Mouse (Mus musculus): ENCODE measurements around the gene Serpina9.

The Serpina9 gene

DNA sequence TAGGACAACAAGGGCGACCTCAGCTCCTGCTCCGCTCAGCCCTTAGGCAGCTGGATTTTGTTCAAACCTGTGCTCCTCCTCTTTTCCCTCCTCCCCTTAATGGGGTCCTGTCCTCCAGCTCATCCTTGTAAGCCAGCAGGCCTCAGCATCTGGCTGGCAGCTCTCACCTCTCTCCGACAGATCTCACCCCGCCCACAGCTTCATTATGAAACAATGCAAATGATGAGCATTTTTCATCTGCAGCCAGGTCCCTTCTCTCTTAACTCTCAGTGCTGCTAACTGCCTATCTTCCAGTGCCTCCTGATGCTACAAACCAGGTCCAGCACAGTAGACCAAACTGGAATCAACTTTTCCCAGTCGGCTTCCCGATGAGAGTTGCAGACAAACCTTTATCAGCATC, at the start of gene Serpina9:
TSS of gene Serpina9 (minus strand) at position 136 of the 400 bp plus-strand sequence.
- DNase-seq, result no peak

DNA sequence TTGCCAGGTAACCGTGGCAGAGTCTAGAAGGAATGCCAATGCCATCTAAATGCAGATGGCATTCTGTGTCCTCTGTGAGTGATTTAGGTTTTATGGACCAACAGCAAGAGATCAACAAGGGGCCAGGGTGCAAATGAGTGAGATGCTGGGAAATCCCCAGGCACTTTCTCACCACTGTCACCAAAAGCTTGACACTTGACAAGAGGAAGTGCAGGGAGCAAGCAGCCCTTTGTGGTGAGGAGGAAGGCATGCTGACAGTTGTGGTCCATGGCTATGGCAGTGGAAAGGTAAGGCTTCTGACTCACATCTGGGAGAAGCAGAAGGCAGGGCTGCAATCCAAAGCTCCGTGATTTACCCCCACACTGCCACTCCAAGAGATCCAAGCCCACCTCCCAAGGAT, 48.3 kb upstream of the Serpina9 start:
- no peak for DNase-seq

DNA sequence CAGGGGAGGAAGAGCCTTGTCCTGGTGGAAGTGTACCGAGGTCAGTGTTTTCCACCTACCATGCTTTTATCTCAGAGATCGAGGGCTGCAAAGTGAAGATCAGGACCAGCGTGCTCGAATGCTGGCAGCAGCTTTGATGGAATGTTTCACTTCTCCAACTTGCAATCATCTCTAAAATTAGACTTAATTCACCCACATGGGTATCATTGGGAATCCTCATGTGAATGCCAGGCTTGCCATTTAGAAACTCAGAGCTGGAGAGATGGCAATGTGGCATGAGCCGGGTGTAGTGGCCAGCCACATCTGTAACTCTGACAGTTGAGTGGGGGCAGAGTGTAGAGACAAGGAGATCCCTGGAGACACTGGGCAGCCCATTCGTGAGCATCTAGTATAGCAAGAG, 46.6 kb upstream of the Serpina9 start:
- DNase-seq, result no peak

DNA sequence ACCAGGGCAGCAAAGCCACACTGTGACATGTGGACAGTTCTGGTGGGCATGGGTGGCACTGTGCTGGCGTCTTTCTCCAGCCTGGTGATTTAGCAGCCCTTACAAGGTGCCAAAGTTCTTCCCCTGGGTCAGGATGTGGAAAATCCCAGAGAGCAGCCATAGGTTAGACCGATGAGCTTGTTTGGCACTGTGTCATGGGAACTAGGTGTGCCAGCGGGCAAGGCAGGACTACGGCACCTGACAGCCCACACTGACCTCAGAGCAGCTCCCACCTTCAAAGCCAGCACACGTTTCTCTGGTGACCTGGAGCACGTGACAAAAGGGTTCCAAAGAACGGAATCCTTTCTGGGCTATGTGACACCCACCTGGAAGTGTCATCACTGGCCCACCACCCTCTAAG, 44.0 kb upstream of the Serpina9 start:
- DNase-seq, result no peak

DNA sequence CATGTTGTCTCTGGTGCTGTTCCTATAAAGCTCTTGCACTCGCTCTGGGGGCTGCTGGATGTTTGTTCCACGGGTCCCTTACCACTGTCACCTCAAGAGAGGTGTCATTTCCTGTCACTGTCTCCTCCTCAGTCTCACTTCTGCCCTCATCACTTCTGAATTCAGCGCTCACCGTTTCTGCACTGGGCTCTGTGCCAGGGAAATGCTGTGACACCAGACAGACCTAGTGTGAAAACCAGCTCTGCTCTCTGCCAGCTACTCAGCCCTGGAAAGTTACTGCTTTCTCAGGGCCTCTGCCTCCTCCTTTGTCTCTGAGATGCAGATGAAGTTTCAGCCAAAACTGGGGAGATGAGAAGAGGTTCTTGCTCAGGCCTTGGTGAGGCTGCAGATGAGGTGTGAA, 43.5 kb upstream of the Serpina9 start:
- DNase-seq, result no peak

DNA sequence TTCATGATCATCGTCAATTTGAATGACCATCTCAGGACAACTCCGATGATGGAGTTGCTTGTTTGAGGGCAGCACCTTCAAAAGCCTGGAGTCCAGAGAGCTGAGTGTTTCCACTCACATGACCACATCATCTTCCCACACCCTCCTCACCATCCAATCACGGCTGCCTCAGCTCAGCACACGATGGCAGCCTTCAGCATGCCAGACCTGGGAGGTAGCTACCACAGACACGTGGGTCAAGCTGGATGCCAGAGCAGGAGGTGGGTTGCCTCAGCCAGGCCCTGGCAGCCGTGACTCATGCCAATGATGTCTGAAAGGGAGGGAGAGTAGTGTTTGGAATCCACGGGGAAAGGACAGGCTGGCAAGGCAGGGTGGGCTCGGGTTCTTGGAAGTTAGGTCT, 42.2 kb upstream of the Serpina9 start:
- DNase-seq, result no peak

DNA sequence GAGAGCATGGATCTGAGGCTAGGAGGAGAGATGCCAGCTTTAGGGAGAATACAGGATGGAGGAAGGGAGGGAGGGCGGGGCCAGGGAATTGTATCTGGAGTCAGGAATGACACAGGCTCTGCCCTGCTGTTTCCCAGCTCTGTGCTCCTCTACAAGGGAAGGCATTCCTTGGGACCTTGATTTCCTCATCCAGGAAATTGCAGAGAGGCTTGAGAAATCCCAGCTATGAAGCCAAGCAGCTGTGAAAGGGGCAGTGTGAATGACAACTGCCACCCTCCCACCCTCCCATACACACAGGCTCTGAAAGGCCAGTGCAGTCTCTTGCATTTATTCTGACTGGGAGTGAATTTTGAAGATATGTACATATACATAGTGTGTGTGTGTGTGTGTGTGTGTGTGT, 40.4 kb upstream of the Serpina9 start:
- no peak for DNase-seq

DNA sequence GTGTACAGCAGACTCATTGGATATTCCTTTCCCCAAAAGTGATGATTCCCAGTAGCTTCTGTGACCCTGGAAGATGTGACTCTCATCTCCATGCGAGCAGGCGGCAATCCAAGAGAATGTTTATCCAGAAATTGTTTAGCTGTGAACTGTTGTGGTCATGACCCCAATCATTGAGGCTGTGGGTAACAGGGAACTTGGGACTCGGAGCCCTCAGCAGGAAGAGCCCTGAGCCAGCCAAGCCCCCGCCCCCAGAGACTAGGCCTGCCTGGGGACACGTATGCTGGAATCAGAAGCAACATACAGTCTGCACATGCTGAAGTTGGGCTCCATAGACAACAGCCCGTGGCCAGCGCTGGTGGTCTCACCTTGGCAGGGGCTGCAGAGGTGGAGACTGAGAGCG, 32.2 kb upstream of the Serpina9 start:
- no peak for DNase-seq

DNA sequence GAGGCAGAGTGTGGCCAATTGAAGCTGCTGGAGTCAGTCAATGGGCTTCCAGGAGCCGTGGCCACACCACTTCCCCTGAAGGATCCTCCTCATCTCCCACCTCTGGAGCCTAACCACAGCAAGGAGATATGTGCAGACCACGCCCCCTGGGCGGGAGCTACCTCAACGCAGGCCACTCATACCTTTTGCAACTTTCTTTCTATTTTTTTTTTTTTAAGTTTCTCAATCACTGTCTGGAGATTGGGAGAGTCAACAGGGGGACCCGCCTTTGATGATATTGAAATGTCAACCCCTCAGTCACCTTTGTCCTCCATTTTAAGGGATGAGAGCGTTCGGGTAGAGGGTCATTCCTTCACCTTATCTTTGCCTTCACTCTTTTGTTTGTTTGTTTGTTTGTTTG, 30.8 kb upstream of the Serpina9 start, which contains the start of gene Serpina12:
TSS of gene Serpina12 (minus strand) at position 101 of the 400 bp plus-strand sequence.
- DNase-seq, result no peak

DNA sequence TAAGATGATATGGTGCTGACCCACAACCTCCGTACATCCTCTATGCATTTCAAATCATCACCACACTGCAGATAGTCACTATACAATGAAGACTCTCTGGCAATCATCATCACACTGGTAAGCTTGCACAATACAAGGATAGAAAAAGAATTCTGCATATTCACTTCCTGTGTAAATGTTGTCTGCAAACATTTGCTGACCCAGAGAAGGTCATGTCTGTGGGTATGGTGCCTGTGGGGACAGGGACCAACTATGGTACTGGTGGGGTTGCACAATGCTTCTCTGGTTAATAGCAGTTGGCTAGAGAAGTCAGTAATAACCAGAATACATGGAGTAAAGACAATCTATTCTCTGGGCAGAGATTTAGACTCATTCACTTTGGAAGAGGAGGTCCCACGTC, 29.2 kb upstream of the Serpina9 start:
- DNase-seq, result no peak

DNA sequence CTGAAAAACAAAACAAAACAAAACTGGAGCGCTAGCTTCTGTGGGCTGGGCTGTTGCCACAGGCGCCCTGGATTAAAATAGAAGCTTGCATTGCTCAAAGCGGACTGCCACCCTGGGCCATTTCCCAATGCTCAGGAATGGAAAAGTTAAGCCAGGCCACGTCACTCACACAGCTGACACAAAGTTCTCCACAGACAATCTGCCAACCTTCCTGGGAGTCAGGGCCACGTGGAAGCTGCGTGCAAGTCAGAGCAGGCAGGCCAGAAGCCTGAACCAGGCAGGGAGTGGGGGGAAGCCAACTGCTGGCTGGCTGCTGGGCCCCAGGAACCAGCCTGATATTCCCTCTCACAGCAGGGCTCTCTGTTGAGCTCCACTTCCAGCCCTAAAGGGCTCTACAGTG, 27.8 kb upstream of the Serpina9 start:
- DNase-seq, result no peak

DNA sequence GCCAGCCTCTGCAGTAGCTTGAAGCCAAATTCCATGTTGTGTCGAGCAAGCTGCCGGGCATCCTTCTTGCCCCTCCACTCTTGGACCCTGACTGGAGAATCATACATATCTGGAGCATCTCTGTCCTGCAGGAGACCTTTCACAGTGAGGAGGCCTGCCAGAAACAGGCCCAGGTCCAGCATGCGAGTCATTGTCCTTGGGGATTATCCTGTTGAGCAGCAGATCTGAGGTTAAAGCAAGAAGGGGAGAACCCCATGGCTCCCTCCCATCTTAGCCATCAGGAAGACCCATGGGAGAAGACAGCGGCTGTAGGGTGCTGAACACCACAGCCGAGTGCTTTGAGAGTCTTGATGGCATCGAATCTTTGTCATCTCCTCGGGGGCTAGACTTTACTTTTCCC, 24.6 kb upstream of the Serpina9 start:
- DNase-seq, result no peak

DNA sequence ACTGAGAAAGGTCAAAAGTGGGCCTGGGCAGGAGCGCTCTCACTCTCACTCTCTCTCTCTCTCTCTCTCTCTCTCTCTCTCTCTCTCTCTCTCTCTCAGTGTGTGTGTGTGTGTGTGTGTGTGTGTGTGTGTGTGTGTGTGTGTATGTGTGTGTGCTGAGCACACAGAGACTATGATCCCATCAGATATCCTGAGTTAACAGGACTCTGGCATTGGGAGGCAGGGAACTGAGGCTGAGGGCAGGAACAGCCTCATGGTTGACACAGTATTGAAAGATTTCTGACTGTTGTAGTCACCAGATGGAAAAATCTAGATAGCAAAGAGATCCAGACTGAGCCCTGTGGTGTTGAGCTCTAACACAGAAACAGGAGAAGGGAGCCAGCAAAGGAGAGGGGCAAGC, 20.2 kb upstream of the Serpina9 start:
- no peak for DNase-seq

DNA sequence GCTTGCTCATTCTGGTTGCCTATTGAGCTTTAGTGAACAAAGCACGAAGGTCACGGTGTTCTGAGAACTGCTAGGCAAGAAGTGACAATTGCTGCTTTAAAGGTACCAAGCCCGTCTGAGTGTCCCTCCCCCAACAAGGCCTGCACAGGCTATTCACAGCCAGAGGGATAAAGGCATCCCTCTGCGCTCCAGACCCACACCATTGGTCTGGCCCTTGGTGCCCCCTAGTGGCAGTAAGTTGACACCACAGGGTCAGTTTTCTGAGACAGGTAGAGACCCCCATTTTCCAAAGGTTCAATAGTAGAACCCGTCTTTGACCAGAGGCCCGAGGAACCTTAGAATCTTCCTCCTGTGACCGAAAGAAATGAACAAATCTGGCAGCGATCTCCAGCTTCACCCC, 16.4 kb upstream of the Serpina9 start:
- peak; percentile 39 for DNase-seq

DNA sequence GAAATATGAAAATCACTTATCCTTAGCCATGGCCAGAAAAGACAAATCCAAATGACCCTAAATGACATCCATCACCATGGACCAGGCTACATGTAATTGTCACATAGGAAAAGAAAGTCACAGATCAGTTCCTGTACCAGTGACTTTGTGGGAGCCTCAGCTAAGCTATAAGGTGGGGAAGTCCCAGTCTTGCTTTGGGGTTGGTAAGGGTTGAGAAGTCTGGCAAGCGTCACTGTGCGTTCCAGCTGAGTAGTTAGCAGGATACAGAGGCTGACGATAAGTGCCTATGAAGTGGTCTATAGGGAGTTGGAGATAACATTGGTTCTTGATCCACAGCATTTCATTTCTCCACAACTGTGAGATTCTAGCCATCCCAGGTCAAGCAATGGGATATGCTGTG, 1.7 kb upstream of the Serpina9 start:
- DNase-seq, result no peak

DNA sequence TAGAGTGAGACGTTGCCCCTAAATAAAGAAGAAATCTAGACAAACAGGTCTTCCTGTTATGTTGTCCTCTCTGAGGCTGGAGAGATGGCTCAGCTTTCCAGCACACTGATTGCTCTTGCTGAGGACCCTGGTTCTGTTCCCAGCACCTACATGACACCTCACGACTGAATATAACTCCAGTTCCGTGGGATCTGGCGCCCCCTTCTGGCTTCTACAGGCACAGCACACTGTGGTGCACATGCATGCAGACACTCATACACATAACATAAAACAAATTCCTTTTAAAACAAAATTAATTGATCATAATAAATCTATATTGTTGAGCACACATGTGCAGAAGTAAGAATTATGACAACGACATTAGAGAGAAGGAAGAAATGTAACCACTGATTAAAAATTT, 8.9 kb downstream of the Serpina9 start:
- no peak for DNase-seq

DNA sequence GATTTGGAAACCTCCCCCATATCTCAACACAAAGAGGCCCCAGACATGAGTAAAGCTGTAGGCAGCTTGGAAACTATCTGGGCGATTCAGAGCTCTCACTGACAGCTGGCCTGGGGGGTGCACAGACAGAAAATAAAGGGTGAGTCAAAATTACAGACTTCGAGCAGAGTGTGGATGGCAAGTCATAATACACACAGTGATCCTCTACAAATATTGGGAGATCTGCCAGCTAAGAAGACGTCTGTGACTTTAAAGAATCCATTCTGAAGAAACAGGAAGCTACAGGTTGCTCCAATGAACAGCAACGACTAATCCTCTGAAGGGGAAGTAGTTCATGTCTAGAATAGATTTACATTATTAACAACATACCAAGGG, 10.3 kb downstream of the Serpina9 start:
- no peak for DNase-seq

DNA sequence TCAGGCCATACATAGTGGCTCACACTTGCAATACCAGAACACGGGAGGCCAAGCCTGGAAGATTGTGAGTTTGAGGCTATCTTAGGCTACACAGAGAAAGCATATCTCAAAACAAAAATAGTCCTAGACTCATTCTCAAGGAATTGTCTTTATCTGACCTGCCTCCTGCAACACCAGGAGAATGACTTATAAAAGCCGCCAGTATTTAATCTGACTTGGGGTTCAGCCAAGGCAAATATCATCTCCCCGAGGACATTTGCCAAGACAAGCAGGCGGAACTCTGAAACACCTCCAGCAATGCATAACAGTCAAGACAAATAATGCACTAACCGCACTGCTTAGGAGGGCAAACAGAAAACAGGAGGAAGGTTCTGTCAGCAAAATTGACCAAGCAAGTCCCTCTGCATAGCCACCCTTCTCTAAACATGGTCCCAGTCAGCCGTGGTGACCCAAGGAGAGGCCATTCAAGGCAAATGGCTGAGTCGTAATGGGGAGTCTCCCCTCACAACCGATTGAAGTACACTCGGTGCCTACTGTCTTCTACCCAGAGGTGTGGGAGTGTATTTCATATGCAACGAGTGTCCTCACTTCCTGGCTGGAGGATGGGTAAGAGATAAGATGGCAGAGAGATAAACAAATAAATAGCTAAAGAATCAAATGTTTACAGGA, 10.9 kb downstream of the Serpina9 start:
- no peak for DNase-seq

DNA sequence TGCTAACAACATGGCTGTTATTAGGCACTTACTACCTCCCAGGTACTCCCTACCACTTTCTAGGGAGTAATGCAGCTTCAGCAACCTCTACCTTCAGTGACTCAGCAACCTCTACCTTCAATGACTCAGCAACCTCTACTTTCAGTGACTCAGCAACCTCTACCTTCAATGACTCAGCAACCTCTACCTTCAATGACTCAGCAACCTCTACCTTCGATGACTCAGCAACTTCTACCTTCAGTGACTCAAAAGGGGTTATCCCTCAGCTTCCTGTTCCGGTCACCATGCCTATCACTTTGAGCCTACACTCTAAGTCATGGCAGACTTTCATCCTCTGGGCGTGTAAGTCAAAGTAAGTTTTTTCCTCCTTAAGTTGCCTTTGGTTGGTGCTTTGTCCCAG, 13.0 kb downstream of the Serpina9 start:
- no peak for DNase-seq

DNA sequence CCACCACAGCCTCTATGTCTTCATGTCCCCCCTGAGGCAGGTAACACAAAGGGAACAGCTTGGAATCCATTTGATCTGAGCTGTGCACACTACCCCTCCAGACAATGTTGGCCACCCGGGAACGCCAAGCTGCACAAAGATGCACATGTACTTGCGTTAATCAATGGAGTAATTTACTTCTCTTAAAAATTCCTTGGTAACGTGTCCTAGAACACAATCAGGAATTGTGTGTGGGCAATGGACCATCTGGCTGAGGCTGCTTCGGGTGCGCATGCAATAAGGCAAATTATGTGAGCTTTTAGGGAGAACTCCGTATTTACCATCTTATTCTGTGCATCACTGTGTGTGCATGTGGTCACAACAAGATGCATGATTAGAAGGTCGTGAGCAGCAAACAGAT, 13.9 kb downstream of the Serpina9 start:
- DNase-seq, result no peak

DNA sequence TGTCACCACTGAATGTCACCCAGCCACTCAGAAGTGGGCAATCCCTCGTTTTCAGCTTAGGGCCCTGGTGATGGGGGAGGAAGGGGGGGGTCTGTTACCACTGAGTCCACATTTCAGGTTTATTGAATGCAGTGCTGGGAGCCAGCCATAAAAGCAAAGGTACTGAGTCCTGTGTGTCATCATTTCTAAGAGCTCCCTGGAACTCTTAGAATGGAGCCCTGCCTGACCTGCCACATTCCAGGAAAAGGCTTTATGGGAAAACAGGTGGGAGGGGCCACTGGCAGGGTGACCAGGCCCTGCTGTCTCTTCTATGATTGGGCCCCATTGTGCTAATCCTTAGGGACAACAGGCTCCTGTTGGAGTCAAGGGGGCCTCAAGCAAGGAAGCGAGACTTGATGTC, 17.0 kb downstream of the Serpina9 start:
- no peak for DNase-seq

DNA sequence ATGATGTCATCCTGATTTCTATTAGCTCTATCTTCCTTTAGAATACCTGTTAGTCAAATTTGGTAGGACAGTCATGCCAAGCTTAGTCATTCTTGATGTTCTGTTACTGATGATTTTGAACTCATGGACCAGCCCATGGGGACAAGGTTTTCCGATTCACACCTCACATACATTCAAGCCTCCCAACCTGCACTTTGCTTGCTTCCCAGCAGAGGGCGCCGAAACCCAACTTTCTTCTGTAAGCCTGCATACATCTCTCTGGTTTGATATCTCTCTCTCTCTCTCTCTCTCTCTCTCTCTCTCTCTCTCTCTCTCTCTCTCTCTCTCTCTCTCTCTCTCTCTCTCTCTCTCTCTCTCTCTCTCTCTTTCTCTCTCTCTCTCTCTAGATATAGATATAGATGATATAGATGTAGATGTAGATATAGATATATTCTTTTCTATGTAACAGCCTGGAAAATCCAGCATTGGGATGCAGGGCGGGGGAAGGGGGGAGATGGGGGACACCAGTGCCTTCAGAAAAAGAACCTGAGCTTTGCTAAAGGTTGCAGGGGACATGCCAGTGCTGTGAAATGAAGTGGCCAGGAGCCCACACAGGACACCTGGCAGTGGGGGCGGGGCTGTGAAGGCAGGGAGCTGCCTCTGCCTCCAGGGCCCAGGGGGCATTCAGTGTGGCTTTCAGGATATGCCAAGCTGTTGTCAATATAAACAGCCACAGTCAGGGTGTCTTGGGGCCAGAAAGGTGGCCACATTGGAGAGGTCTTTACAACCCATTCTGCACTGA, 18.1 kb downstream of the Serpina9 start:
- DNase-seq, result peak; percentile 63

DNA sequence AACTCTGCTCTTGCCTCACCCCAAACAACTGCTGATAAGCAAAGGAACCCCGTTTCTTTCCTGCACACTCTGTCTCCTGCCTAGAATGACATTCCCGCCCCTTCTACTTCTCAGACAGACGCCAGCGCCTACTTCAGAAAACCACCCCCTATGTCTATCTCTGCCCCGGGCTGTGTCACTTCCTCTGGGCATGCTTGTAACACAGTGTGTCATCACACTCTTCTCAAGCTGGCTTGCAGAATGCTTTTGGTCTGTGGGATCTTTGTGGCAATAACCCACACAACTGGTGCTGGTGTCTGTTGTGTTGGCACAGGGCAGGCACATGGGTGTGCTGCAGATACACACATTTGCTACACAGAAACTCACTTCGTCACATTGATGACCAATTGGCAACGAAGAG, 20.6 kb downstream of the Serpina9 start:
- DNase-seq, result no peak

DNA sequence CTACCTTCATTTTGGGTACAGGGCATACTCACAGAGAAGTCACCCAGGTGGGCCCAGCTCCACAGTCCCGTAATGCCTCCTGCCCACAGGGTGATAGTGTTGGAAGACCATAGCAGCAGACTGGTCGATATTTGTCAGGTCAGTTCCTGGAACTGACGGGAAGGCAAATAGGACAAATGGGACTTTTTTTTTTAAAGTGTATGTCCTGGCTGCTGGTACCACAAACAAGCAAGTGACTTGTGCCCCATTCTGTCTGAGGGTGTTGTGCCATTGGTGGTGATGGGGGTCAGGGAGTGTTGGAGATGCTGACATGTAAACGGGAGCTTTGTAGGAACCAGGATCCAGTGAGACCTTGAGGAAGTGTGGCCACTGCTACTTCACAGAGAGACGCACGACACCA, 23.7 kb downstream of the Serpina9 start, which contains the start of gene Serpina11:
TSS of gene Serpina11 (minus strand) at position 101 of the 400 bp plus-strand sequence.
- DNase-seq, result no peak

DNA sequence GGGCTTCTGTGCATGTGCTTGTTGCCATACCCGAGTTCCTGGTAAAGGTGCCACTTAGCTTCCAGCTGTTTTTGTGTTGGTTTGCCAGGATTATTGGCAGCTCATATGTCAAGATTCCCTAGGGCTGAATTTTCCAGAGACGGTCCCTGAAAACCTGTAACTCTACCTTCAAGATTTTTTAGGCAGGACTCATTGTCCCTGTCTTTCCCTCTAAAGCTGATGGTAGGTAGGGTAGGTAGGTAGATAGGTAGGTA, 24.1 kb downstream of the Serpina9 start:
- DNase-seq, result no peak
